Mouse (Mus musculus): ENCODE data around the gene Ccnc.

Ccnc gene

DNA sequence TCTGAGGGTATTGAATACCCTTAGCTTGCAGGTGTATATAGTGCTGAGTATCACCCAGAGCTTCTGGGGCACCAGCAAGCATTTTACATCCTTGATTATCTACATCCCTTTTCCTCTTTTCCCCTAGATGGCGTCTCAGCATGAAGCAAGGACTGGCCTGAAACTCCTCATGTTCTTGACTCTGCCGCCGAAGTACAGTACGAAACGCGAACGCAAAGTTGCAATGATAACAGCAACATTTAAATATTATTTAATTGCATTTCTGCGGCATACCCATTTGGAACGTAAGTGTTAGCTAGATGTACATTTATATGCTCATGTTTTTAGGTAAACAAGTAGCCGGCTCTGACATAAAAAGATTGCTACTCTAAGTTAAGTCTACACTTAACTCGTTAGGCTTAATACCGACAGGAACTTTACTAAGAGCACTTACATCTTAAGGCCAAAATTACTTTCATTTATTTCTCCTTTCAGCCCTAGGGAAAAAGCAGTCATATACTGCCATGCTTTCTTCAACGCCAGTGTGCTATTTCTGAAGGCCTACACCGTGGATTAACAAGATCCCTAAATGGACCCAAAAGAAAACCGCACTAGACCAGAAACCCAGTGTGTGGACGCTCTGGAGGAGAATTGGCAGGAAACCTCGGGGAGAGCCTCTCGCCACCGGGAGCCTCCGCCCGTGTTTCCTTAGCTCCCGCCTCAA, 438 bp upstream of the Ccnc start:
- DNase-seq (ENCODE audit: low read depth, low spot score) = peak; percentile 81

DNA sequence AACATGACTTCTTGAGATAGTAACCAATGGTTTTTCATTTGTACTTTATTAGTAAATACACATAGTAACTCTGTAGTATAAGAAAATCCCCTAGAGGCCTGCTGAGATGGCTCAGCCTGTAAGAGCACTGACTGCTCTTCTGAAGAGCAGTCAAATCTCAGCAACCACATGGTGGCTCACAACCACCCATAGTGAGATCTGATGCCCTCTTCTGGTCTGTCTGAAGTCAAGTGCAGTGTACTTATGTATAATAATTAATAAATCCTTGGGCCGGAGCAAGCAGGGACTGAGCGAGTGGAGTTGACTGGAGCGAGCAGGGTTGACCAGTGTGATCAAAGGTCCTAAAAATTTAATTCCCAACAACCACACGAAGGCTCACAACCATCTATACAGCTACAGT, 11.7 kb downstream of the Ccnc start:
- DNase-seq (ENCODE audit: low read depth, low spot score) = peak; percentile 54

DNA sequence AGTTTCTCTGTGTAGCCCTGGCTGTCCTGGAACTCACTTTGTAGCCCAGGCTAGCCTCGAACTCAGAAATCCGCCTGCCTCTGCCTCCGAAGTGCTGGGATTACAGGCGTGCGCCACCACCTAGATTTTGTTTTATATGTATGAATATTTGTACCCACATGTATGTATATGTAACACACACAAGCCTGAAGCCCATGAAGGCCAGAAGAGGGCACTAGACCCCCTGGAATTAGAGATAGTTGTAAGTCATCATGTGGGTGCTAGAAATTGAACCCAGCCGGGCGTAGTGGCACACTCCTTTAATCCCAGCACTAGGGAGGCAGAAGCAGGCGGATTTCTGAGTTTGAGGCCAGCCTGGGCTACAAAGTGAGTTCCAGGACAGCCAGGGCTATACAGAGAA, 16.6 kb downstream of the Ccnc start:
- peak; percentile 10 for DNase-seq (ENCODE audit: low read depth, low spot score)

DNA sequence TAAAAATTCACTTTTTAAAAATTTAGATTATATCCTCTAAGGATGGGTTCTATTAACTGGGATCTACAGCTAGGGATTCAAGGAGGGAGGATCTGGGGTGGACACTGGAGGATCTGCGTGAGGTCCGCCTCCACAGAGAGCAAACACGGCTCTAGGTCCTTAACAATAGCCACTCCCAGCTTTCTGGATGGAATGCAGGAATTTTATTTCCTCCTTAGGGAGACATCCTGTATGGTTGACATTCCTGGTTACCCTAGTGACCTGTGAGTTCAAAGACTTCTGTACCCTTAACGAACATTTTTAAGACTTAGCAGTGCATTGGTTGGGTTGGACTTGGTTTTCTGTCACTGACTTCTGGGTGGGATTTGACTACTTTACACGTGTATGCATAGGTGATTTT, 18.2 kb downstream of the Ccnc start:
- no peak for DNase-seq (ENCODE audit: low read depth, low spot score)

DNA sequence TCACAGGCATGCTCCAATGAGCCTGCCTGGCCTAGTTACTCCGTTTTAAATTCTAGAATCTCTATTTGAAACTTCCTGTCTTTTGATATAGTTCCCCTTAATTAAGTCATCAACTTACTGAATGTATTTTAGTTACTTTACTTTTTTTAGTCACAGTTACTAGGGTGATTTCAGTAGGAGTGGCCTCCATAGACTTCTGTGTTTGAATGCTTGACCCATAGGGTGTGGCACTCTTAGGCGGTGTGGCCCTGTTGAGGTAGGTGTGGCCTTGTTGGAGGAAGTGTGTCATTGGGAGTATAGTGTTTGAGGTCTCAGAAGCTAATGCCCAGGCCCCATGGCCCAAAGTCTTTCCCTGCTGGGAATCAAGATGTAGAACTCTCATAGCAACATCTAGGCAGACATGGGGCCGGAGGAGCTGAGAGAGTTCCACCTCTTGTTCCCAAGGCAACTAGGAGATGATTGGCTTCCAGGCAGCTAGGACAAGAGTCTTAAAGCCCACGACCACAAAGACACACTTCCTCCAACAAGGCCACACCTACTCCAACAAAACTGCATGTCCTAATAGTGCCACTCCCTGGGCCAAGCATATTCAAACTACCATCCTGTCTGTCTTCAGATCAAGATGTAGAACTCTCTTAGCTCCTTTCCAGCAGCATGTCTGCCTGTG, 27.8 kb downstream of the Ccnc start:
- DNase-seq (ENCODE audit: low read depth, low spot score) = no peak

DNA sequence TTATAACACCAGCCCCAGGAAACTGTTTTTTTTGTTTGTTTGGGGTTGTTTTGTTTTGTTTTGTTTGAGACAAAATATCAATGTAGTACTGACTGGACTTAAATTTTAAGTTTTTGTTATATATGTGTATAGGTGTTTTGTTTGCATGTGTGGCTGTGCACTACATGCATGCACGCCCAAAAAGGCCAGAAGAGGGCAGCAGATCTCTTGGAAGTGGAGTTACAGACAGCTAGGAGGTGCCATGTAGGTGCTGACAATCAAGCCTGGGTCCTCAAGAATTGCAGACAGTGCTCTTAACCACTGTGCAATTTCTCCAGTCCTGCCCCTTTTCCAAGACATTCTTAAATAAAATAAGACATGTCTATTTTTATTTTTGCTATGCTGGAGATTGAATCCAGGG, 31.4 kb downstream of the Ccnc start:
- DNase-seq (ENCODE audit: low read depth, low spot score) = no peak

DNA sequence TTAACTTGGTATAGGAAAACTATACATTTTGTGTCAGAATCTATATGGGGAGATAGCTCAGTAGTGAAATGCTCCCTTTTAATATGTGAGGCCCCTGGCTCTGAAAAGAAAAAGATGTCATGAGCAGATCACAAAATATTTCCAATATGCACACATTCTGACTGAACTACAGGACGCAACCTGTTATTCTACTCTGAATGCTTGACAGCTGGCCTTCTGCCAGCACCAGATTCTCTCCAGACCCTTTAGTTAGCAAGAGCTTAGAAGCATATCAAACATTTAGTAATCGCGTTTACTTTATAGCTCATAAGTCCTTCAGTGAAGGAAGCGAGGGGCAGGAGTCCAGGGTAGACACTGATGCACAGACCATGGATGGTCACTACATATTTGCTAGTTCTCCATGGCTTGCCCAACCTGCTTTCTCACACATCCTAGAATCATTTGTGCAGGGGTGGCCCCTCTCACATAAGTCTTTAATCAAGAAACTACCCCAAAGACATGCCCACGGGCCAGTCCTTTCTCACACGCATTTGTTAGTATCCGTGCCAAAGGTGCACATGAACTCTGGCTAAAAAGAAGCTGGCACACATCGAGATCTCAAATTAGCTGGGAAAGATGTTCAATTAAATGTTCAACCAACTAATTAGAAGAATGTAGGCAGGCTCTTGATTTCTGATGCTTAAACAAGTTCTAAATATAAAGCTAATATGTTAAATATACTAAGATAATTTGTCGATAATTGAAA, 34.1 kb downstream of the Ccnc start:
- DNase-seq (ENCODE audit: low read depth, low spot score) = no peak

DNA sequence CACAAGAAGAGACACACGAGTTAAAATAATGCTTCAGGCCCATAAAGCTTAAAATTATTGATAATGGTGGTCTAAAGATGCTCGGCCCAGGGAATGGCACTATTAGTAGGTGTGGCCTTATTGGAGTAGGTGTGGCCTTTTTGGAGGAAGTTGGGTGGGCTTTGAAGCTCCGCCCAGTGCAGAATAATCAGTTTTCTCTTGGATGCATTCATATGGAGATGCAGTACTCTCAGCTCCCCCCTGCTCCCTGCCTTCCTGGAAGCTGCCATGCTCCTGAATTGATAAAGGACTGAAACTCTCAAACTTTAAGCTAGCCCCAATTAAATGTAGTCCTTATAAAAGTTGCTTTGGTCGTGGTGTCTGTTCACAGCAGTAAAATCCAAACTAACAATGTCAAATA, 36.3 kb downstream of the Ccnc start:
- DNase-seq (ENCODE audit: low read depth, low spot score) = no peak

DNA sequence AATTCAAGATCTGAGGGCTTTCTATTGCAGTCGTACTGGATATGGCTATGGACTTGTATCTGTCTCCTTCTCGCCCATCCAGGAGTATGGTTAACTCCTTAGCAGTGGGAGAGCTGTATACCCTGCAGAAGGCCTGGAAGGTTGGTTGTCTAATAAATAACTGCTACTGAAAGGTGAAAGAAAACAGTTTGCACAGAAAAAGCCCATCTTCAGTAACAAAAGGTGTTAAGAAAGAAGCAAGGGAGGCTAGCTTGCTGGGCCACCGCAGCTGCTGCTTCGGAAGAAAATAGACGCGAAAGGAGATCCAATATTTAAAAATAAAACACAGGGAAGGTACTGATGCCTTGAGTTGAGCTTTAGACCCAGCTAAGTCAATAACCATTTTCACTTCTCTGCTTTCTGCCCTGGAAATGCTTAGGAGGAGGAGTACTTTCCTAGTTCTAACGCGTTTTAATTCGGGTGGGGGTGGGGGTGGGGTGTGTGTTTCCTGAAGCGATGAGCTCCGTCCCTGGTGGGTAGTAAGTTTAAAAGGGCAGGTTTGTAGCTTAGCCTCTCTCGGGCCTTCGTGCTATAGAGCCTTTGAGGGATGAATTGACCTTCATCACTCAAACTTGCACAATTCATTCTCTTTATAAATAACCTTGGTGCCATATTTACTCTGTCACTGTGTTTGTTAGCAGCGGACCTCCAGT, 38.8 kb downstream of the Ccnc start:
- no peak for DNase-seq (ENCODE audit: low read depth, low spot score)

DNA sequence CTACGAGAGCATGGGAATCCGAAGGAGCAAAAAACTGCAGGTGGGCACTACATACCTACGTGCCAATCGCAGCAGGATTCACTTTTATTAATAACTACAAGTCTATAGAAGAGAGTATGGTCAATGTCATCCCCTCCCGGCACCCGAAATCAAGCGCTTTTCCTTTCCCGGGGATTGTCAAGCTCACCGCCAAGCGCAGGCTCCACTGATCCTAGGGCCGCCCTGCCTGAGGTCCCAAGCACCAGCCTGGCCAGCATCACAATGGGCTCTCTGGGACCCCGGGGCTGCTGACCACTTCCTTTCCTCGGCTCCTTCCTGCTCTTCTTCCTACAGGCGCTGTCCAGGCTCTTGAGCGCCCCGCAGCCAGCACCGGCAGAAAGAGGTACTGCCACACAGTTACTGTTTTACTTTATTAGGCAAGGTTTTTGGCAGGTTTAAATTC, 39.4 kb downstream of the Ccnc start, which contains the start of the genes Usp45 and Tstd3:
TSS of gene Usp45 (plus strand) at position 294 of the 442 bp plus-strand sequence.
TSS of gene Tstd3 (minus strand) at position 350 of the 442 bp plus-strand sequence.
- peak; percentile 87 for DNase-seq (ENCODE audit: low read depth, low spot score)

DNA sequence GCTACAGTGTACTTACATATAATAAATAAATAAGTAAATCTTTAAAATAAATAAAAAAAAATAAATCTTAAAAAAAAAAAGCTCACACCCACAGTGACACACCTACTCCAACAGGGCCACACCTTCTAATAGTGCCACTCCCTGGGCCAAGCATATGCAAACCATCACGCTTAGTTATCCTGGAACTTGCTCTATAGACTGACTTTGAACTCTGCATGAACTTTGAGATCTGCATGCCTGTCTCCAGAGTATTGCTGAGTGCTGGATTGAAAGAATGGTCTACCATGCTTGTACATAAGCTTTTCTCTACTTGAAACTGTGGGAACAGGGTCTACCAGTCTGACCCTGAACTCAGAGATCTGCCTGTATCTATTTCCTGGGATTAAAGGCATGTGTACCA, 43.6 kb downstream of the Ccnc start:
- DNase-seq (ENCODE audit: low read depth, low spot score) = no peak

DNA sequence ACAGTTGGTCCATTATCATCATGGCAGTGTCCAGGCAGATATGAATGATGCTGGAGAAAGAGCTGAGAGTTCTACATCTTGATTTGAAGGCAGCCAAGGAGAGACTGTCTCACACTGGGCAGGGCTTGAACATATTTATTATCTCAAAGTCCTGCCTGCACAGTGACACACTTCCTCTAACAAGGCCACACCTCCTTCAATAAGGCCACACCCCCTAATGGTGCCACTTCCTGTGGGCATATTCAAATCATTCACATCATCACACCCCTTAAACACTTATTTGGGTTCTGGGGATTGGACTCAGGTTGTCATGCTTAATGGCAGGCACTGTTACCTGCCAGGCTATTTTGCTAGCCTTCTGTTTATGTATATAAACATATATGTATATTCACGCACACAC, 44.8 kb downstream of the Ccnc start:
- DNase-seq (ENCODE audit: low read depth, low spot score) = peak; percentile 13

DNA sequence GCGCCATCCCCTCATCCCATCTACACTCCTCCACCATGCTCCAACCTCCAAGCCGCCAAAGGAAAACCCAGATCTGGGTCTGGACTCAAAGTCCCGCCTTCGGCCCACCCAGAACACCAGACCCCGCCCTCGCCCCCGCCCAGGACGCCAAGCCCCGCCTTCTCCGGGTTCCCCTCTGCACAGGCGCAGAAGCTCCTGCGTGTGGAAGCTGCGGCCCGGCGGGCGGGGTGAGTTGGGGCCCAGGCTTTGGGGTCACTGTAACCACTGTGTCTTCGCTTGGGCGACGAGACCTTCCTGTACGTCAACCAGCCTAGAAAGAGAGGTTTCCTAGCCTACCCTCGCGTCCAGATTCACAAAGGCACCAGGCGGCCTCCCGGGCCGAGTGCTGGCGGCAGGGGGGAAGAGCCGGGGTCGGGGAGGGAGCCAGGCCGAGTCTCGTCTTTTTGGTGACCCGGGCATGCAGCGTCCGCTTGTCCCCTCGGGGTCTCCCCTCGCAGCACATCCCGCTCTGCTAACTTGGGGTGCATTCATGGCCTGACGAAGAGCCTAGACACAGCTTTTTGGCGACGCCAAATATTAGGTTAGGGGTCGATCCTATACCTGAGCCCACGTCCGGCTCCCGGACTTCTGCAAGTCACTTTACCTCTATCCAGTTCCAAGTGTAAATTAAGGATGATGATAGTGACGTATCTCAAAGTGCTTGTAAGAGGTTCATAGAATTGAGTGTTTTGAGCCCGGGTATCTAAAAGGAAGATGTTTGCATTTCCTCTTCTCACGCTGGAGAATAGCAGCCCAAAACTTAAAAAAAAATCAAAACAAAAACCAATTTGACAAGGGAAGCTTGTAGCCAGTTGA, 48.8 kb downstream of the Ccnc start:
- peak; percentile 86 for DNase-seq (ENCODE audit: low read depth, low spot score)

DNA sequence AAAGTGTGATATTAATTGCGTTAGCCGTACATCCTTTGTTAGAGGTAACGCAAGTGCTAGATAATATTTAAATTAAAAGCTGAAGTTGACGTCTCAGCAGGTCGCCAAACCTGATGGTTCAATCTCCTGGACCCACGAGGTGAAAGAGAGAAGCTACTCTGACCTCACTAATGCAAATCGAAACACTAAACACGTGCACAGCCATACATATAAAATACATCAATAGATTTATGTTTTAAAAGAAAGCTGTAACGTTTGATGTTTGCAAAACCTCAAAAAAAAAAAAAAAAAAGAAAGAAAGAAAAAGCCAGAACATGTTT, 49.4 kb downstream of the Ccnc start:
- DNase-seq (ENCODE audit: low read depth, low spot score) = no peak

DNA sequence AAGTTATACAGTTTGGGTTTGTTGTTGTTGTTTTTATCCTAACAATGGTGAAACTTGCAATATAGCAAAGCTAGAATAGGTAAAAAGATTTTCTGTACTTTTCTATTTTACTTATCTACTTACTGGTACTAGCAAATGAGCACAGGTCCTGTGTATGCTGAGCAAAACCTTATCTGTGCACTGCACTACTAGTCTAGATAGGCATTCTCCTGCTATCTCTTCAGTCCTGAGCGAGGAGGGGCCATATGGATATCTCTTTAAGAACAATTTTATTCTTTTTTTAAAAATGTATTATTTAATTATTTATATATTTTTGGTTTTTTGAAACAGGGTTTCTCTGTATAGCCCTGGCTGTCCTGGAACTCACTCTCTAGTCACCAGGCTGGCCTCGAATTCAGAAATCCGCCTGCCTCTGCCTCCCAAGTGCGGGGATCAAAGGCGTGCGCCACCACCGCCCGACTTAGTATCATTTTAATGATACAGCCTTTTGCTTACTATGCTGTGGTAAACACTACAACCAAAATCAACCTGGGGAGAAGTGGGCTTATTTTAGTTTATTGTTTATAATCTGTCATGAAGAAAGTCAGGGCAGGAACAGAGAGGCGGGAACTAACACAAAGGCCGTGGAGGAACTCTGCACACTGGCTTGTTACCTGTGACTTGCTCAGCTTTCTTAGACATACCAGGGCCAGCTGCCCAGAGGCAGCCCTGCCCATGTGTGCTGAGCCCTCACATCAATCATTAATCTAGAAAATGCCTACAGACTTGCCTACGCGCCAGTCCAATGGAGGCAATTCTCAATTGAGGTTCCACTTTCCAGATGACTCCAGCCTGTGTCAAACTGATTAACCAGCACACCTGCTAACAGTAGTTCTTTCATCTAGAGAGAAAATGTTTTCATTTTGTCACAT, 53.6 kb downstream of the Ccnc start:
- DNase-seq (ENCODE audit: low read depth, low spot score) = no peak

DNA sequence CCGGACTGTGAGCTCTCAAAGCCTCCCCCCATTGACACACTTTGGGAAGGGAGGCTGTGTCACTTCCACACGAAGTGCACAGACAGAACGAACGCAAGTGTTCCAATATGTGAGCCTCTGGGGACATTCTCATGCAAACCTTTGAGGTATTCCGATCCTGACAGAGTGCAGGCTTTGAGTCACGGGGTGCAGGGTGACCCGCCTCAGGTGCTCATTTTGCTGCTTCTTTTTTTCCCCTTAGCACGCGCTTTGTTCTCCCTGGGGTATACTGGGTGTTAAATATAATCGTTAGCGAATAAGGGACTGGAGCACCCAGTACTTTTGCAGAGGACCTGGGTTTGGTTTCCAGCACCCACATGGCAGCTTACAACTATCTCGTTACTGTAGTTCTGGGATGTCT, 58.8 kb downstream of the Ccnc start:
- DNase-seq (ENCODE audit: low read depth, low spot score) = no peak

DNA sequence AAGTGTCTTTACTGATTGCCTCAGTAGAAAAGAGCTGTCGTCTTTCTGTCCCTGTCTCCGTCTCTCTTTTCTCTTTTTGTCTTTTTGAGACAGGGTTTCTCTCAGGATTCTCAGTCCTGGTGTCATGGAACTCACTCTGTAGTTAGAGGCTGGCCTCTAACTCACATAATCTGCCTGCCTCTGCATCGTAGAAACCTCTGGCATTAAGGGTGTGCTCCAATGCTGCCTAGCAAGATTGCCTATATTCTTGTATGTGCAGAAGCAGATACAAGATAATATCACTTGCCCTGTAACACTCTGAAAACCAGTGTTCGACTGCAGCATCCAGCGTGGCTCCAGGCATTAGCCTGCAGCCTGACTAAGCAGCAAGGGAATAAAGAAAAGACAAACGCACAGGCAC, 61.4 kb downstream of the Ccnc start:
- no peak for DNase-seq (ENCODE audit: low read depth, low spot score)

DNA sequence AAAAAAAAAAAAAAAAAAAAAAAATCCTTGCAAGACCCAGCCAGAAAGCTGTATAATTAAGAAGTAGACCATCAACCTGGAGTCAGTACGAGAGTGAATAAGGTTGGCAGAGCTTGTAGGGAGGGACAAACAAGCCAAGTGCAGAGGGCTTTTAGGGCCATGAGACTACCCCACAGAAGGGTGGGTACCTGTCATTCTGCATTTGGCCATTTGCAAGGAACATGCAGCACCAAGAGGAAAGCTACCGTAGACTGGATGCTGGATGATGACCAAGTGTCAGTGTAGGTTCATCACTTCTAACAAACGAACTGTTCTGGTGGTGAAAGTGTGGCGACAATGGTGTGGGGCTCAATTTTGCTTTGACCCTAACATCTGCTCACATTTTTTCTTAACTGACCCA, 62.3 kb downstream of the Ccnc start:
- no peak for DNase-seq (ENCODE audit: low read depth, low spot score)

DNA sequence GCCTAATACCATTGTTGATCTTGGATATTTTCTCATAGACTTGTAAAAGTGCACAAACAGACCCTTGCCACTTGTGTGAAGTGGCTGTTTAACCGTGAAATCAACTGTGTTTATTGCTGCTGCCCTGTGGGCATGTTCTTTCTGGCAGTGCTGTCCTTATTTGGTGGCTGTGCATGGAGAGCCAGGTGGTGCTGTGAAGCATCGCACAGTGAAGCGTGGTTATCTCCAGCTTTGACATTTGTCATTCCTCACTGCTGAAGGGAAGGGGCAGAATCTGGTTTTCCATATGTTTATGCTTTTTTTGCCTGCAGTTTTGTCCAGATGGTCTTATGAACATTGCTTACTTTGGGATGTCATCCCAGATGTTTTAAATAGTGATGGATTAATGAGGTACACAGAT, 66.1 kb downstream of the Ccnc start:
- DNase-seq (ENCODE audit: low read depth, low spot score) = no peak

DNA sequence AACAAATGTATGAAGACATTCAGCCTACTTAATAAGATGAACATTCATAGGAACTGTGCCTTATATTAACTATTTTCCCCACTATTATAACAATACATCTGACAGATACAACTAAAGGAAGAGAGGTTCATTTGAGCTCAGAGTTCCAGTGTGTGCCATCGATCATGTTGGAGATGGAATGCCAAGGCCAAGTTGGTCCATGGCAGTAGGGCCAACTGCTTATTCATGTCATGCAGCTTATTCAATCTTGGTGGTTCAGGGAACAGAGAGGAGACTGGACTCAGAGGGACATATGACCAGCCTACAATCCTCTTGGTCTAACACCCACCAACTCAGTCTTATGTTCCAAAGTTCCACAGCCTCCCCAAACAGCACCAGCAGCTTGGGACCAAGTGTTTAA, 73.5 kb downstream of the Ccnc start:
- DNase-seq (ENCODE audit: low read depth, low spot score) = no peak
